Mouse (Mus musculus): ENCODE data around the gene Gpr135. TPM values are rescaled to one million over a fixed set of nuclear protein-coding genes. Genes with fewer than 3 reads are reported as not detected.

Gpr135 gene
- total RNA-seq, 2 experiments from 2014 or later, result 13.7 to 13.8 TPM

Other genes with a start within 250 kb of the Gpr135 start
- 10 to 100 TPM; 65.9 to 67.3 TPM for gene Daam1, start 240.0 kb downstream of the Gpr135 start, total RNA-seq (2021)
- gene L3hypdh, start 14.3 kb upstream of the Gpr135 start, total RNA-seq (2021), result 1 to 10 TPM; 2.9 to 5.1 TPM
- gene Jkamp, start 14.5 kb upstream of the Gpr135 start, total RNA-seq (2021), result 10 to 100 TPM; 51.0 to 54.0 TPM
- not detected for gene Ccdc175, start 113.9 kb upstream of the Gpr135 start, total RNA-seq (2021)